Mouse (Mus musculus): ENCODE results near the gene Spaca4.

- TF ChIP-seq NELFE (IDR thresholded peaks at IDR 0.05; ENCODE audit: low read depth, low read length) (no peak), CTCF (conservative IDR thresholded peaks at IDR 0.05 in 1 of 2, IDR thresholded peaks at IDR 0.05 in 1 of 2; ENCODE audit: low read depth in 2 of 2, low read length in 2 of 2) (no peak), POLR2A (IDR thresholded peaks at IDR 0.05; ENCODE audit: low read depth, low read length) (no peak), EP300 (IDR thresholded peaks at IDR 0.05; ENCODE audit: low read length) (no peak), USF1 (IDR thresholded peaks at IDR 0.05; ENCODE audit: low read depth, low read length) (no peak), TBP (conservative IDR thresholded peaks at IDR 0.05; ENCODE audit: low read depth, low read length) (no peak), ZNF384 (IDR thresholded peaks at IDR 0.05; ENCODE audit: low read depth, low read length) (no peak), MAFK (IDR thresholded peaks at IDR 0.05; ENCODE audit: insufficient replicate concordance, low read length) (no peak), MAZ (IDR thresholded peaks at IDR 0.05; ENCODE audit: low read depth, low read length) (no peak)
Observed at GRCm38 (mm10) chr7:45709036-45709435, 16.6 kb downstream of the Spaca4 start.

Measured in CH12.LX (cell line).